Mouse (Mus musculus): ENCODE results near the gene Cers5. TPM values are rescaled to one million over a fixed set of nuclear protein-coding genes. Genes with fewer than 3 reads are reported as not detected.
"Not testable (repeated sequence)": the region's sequence is repeated elsewhere in the genome, so short reads cannot be mapped to it uniquely, and the experiment has no call there.

Cers5 gene
- 82.5 and 83.3 TPM in 2 replicates for polyA plus RNA-seq (2014; fragmentation: Nextera tagmentation; extraction: Ambion mirVana)

GRCm38 (mm10) chr15:99772881-99772924 is at the start of gene Cers5:
Gene Cers5, minus strand, starts transcription at chr15:99772885.
- H3K4me2 ChIP-seq (ENCODE audit: low read depth, low read length): peak within 1 kb of the TSS; percentile 80
- not testable (repeated sequence) for H3K27me3 ChIP-seq (ENCODE audit: control insufficient read depth, insufficient read depth, low read length); ATAC-seq (ENCODE audit: low read depth); H3K36me3 ChIP-seq (ENCODE audit: control insufficient read depth, insufficient read depth, low read length); H3K9me3 ChIP-seq (ENCODE audit: control insufficient read depth, low read length)
- H3K4me1 ChIP-seq (ENCODE audit: control insufficient read depth, insufficient read depth, low read length): peaks cover 13% of the 10 kb centered on the region
- H3K9ac ChIP-seq (replicated peaks; ENCODE audit: low read depth, low read length): peak within 1 kb of the TSS; percentile 95
- H3K4me3 ChIP-seq (ENCODE audit: low read depth, low read length): peak within 1 kb of the TSS; percentile 79
- peak within 1 kb of the TSS; percentile 93 for H3K27ac ChIP-seq (ENCODE audit: low read depth, low read length)

GRCm38 (mm10) chr15:99819621-99820279 is 47.1 kb upstream of the Cers5 start:
- 59% methylated on average over 14 of the region's 14 CpGs for WGBS
- no peak for ATAC-seq (ENCODE audit: low read depth)
- H3K27ac ChIP-seq (ENCODE audit: low read depth, low read length): peak overlapping the region; percentile 70
- H3K9me3 ChIP-seq (ENCODE audit: control insufficient read depth, low read length): no peaks in the 10 kb centered on the region
- H3K36me3 ChIP-seq (ENCODE audit: control insufficient read depth, insufficient read depth, low read length): no peaks in the 10 kb centered on the region
- peak overlapping the region; percentile 25 for H3K4me3 ChIP-seq (ENCODE audit: low read depth, low read length)
- peak overlapping the region; percentile 24; the same call in 1 of the 2 replicates for H3K4me2 ChIP-seq (ENCODE audit: low read depth, low read length)
- H3K27me3 ChIP-seq (ENCODE audit: control insufficient read depth, insufficient read depth, low read length): no peaks in the 10 kb centered on the region
- peaks cover 22% of the 10 kb centered on the region for H3K4me1 ChIP-seq (ENCODE audit: control insufficient read depth, insufficient read depth, low read length)
- peak overlapping the region; percentile 21; the same call in 1 of the 2 replicates for H3K9ac ChIP-seq (replicated peaks; ENCODE audit: low read depth, low read length)

GRCm38 (mm10) chr15:99819109-99819440 is 46.4 kb upstream of the Cers5 start:
- no peak for ATAC-seq (ENCODE audit: low read depth)
- peaks cover 22% of the 10 kb centered on the region for H3K4me1 ChIP-seq (ENCODE audit: control insufficient read depth, insufficient read depth, low read length)
- no peaks in the 10 kb centered on the region for H3K9me3 ChIP-seq (ENCODE audit: control insufficient read depth, low read length)
- peak overlapping the region; percentile 70 for H3K27ac ChIP-seq (ENCODE audit: low read depth, low read length)
- H3K9ac ChIP-seq (replicated peaks; ENCODE audit: low read depth, low read length): no peak overlapping the region; the same call in 1 of the 2 replicates
- H3K4me3 ChIP-seq (ENCODE audit: low read depth, low read length): peak overlapping the region; percentile 25
- 20% methylated on average over 6 of the region's 6 CpGs for WGBS
- H3K27me3 ChIP-seq (ENCODE audit: control insufficient read depth, insufficient read depth, low read length): no peaks in the 10 kb centered on the region
- H3K4me2 ChIP-seq (ENCODE audit: low read depth, low read length): peak overlapping the region; percentile 24
- no peaks in the 10 kb centered on the region for H3K36me3 ChIP-seq (ENCODE audit: control insufficient read depth, insufficient read depth, low read length)

- Histone ChIP-seq H3K9me3 (ENCODE audit: control insufficient read depth, low read length) (no peaks in the 10 kb centered on the region), H3K27ac (ENCODE audit: low read depth, low read length) (peak overlapping the region; percentile 70), H3K4me1 (ENCODE audit: control insufficient read depth, insufficient read depth, low read length) (peaks cover 22% of the 10 kb centered on the region), H3K4me2 (ENCODE audit: low read depth, low read length) (peak overlapping the region; percentile 24), H3K4me3 (ENCODE audit: low read depth, low read length) (peak overlapping the region; percentile 25), H3K27me3 (ENCODE audit: control insufficient read depth, insufficient read depth, low read length) (no peaks in the 10 kb centered on the region), H3K36me3 (ENCODE audit: control insufficient read depth, insufficient read depth, low read length) (no peaks in the 10 kb centered on the region), H3K9ac (replicated peaks; ENCODE audit: low read depth, low read length) (peak overlapping the region; percentile 26; the same call in 1 of the 2 replicates)
- ATAC-seq (ENCODE audit: low read depth): peak; percentile 60; the same call in 1 of the 2 replicates
- WGBS: 3% methylated on average over 13 of the region's 13 CpGs
These were observed 45.8 kb upstream of the Cers5 start for GRCm38 (mm10) chr15:99818321-99819108.

GRCm38 (mm10) chr15:99817343-99818235 is 44.9 kb upstream of the Cers5 start:
- Histone ChIP-seq H3K9me3 (ENCODE audit: control insufficient read depth, low read length) (no peaks in the 10 kb centered on the region), H3K36me3 (ENCODE audit: control insufficient read depth, insufficient read depth, low read length) (no peaks in the 10 kb centered on the region), H3K4me1 (ENCODE audit: control insufficient read depth, insufficient read depth, low read length) (peaks cover 22% of the 10 kb centered on the region), H3K9ac (replicated peaks; ENCODE audit: low read depth, low read length) (no peak overlapping the region), H3K4me3 (ENCODE audit: low read depth, low read length) (peak overlapping the region; percentile 25; the same call in 1 of the 2 replicates), H3K4me2 (ENCODE audit: low read depth, low read length) (no peak overlapping the region), H3K27ac (ENCODE audit: low read depth, low read length) (peak overlapping the region; percentile 70), H3K27me3 (ENCODE audit: control insufficient read depth, insufficient read depth, low read length) (no peaks in the 10 kb centered on the region)
- ATAC-seq (ENCODE audit: low read depth): no peak
- 24% methylated on average over 8 of the region's 8 CpGs for WGBS

GRCm38 (mm10) chr15:99815999-99816398 is 43.3 kb upstream of the Cers5 start:
- no peaks in the 10 kb centered on the region for H3K27me3 ChIP-seq (ENCODE audit: control insufficient read depth, insufficient read depth, low read length)
- no peaks in the 10 kb centered on the region for H3K9me3 ChIP-seq (ENCODE audit: control insufficient read depth, low read length)
- ATAC-seq (ENCODE audit: low read depth): no peak
- 97% methylated on average over 4 of the region's 4 CpGs for WGBS
- peaks cover 22% of the 10 kb centered on the region for H3K4me1 ChIP-seq (ENCODE audit: control insufficient read depth, insufficient read depth, low read length)
- no peaks in the 10 kb centered on the region for H3K36me3 ChIP-seq (ENCODE audit: control insufficient read depth, insufficient read depth, low read length)
- H3K4me2 ChIP-seq (ENCODE audit: low read depth, low read length): no peak overlapping the region
- no peak overlapping the region for H3K27ac ChIP-seq (ENCODE audit: low read depth, low read length)
- H3K4me3 ChIP-seq (ENCODE audit: low read depth, low read length): no peak overlapping the region
- no peak overlapping the region for H3K9ac ChIP-seq (replicated peaks; ENCODE audit: low read depth, low read length)

- Histone ChIP-seq H3K9me3 (ENCODE audit: control insufficient read depth, low read length) (no peaks in the 10 kb centered on the region), H3K4me1 (ENCODE audit: control insufficient read depth, insufficient read depth, low read length) (peaks cover 20% of the 10 kb centered on the region), H3K27ac (ENCODE audit: low read depth, low read length) (no peak overlapping the region), H3K4me2 (ENCODE audit: low read depth, low read length) (no peak overlapping the region), H3K27me3 (ENCODE audit: control insufficient read depth, insufficient read depth, low read length) (no peaks in the 10 kb centered on the region), H3K9ac (replicated peaks; ENCODE audit: low read depth, low read length) (no peak overlapping the region), H3K4me3 (ENCODE audit: low read depth, low read length) (no peak overlapping the region), H3K36me3 (ENCODE audit: control insufficient read depth, insufficient read depth, low read length) (no peaks in the 10 kb centered on the region)
- 90% methylated on average over 24 of the region's 24 CpGs for WGBS
- no peak for ATAC-seq (ENCODE audit: low read depth)
These were observed 42.0 kb upstream of the Cers5 start for GRCm38 (mm10) chr15:99814554-99815260.

- WGBS: 96% methylated on average over 6 of the region's 6 CpGs
- no peak for ATAC-seq (ENCODE audit: low read depth)
These were observed 41.0 kb upstream of the Cers5 start for GRCm38 (mm10) chr15:99813639-99814038.

More at GRCm38 (mm10) chr15:99813639-99814038, 41.0 kb upstream of the Cers5 start:
- Histone ChIP-seq H3K27me3 (ENCODE audit: control insufficient read depth, insufficient read depth, low read length) (no peaks in the 10 kb centered on the region), H3K9me3 (ENCODE audit: control insufficient read depth, low read length) (no peaks in the 10 kb centered on the region), H3K4me3 (ENCODE audit: low read depth, low read length) (no peak overlapping the region), H3K27ac (ENCODE audit: low read depth, low read length) (no peak overlapping the region), H3K4me1 (ENCODE audit: control insufficient read depth, insufficient read depth, low read length) (peaks cover 10% of the 10 kb centered on the region), H3K36me3 (ENCODE audit: control insufficient read depth, insufficient read depth, low read length) (no peaks in the 10 kb centered on the region), H3K4me2 (ENCODE audit: low read depth, low read length) (no peak overlapping the region), H3K9ac (replicated peaks; ENCODE audit: low read depth, low read length) (no peak overlapping the region)
